Mouse (Mus musculus): ENCODE data around the gene Frs3. TPM values are rescaled to one million over a fixed set of nuclear protein-coding genes. Genes with fewer than 3 reads are reported as not detected.

The Frs3 gene
- polyA plus RNA-seq, 1 experiment from 2014 or later, result 16.1 TPM

DNA sequence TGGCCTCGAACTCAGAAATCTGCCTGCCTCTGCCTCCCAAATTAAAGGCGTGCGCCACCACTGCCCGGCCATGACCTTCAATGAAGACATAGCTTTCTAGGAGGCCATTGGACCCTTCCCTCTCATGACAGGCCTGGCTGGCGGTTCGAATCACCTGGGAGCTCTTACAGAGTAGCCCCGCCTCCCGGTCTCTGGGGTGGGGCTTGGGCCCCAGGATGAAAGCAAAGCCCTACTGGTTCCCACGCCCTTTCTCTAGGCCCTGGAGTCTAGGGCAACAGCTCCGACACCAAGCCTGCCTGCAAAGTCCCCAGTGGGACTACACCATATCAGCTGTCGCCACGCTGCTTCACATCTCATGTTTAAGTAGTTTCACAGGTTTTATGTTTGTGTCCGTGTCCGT is 55.3 kb downstream of the Frs3 start:
- no peak for DNase-seq (ENCODE audit: low spot score)
- H3K9me3 ChIP-seq (replicated peaks; ENCODE audit: control insufficient read depth, low read length), result 0 out of 2 replicates have a peak, but pooled peaks cover 2% of the 10 kb centered on the region

DNA sequence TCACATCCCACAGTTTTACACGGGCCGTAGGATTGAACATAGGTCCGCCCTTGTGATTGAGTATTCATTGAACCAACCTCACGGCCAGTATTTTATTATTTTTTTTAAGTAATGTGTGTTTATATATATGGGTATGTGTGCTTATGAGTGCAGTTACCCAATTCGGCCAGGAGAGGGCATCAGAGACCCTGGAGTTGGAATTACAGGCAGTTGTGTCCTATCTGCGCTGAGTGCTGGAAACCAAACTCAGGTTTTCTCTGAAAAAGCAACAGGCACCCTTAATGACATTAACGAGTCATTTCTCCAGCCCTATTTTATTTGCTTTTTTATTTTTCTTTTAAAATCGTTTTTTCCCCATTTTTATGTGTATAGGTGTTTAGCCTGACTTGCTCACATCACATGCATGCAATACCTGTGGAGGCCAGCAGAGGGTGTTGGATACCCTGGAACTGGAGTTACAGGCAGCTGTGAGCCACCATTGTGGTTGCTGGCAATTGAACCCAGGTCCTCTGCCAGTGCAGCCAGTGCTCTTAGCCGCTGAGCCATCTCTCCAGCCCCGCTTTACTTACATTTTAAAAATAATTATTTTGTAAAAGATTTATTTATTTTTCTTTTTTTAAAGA is 56.0 kb downstream of the Frs3 start:
- 0 out of 2 replicates have a peak, but pooled peaks cover 2% of the 10 kb centered on the region for H3K9me3 ChIP-seq (replicated peaks; ENCODE audit: control insufficient read depth, low read length)
- no peaks in the 10 kb centered on the region for H3K36me3 ChIP-seq (ENCODE audit: control insufficient read depth, insufficient read depth, low read length)
- DNase-seq (ENCODE audit: low spot score) (no peak), ATAC-seq (no peak)
- WGBS, result 87% methylated on average over 10 of the region's 10 CpGs
- H3K4me1 ChIP-seq (ENCODE audit: control insufficient read depth, insufficient read depth, low read length), result no peaks in the 10 kb centered on the region
- H3K4me2 ChIP-seq (ENCODE audit: low read length), result no peak overlapping the region
- no peak overlapping the region for H3K9ac ChIP-seq (ENCODE audit: low read length)
- no peaks in the 10 kb centered on the region for H3K27me3 ChIP-seq (replicated peaks; ENCODE audit: control insufficient read depth, insufficient read depth, low read length)
- no peak overlapping the region for H3K27ac ChIP-seq (ENCODE audit: low read depth, low read length)
- no peak overlapping the region for H3K4me3 ChIP-seq (ENCODE audit: low read depth, low read length)

More for the DNA sequence above, 55.3 kb downstream of the Frs3 start:
- peaks cover 6% of the 10 kb centered on the region; the same call in 1 of the 2 replicates for H3K27me3 ChIP-seq (replicated peaks; ENCODE audit: control insufficient read depth, insufficient read depth, low read length)
- H3K4me1 ChIP-seq (ENCODE audit: control insufficient read depth, insufficient read depth, low read length), result no peaks in the 10 kb centered on the region
- H3K9ac ChIP-seq (ENCODE audit: low read length), result no peak overlapping the region
- 95% methylated on average over 14 of the region's 14 CpGs for WGBS
- no peak overlapping the region for H3K4me2 ChIP-seq (ENCODE audit: low read length)
- H3K4me3 ChIP-seq (ENCODE audit: low read depth, low read length), result no peak overlapping the region
- no peaks in the 10 kb centered on the region for H3K36me3 ChIP-seq (ENCODE audit: control insufficient read depth, insufficient read depth, low read length)
- no peak for ATAC-seq
- H3K27ac ChIP-seq (ENCODE audit: low read depth, low read length), result no peak overlapping the region

DNA sequence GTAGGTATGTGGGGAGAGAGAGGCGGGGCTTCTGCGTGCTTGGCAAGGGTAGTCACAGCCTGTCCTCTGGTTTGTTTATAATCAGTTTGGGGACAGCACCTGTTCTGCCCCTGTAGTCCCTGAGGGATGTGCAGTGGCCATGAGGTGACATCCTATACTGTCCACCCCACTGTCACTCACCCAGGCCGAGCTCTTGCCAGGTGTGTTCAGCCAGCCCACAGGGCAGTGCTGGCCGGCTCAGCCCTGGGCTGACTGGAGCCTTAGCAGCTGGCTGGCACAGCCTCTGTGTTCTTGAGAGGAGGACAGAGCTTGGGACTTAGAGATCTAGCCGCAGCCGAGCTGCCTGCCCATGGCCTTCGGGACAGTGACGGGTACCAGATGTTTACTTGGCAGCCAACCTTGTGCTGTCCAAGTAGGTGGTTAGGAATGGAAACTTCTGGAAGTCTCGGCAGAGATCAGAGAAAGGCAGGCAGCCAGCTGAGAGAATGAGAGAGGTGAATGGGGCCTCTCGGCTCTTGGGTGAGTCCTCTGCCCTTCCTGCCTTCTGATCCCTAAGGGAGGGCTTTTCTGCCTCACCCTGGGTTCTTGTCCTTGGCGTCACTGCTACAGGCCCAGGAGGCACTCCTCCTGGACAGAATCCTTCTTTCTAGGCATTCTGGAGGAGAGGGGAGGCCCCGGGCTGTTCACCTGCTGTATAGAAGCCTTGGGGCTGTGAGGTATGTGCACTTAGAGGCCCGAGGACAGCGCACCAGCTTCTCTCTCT is 60.1 kb downstream of the Frs3 start:
- 72% methylated on average over 14 of the region's 14 CpGs for WGBS
- no peak overlapping the region for H3K4me2 ChIP-seq (ENCODE audit: low read length)
- no peak overlapping the region for H3K9ac ChIP-seq (ENCODE audit: low read length)
- H3K4me1 ChIP-seq (ENCODE audit: control insufficient read depth, insufficient read depth, low read length), result no peaks in the 10 kb centered on the region
- H3K27ac ChIP-seq (ENCODE audit: low read depth, low read length), result no peak overlapping the region
- H3K36me3 ChIP-seq (ENCODE audit: control insufficient read depth, insufficient read depth, low read length), result no peaks in the 10 kb centered on the region
- H3K27me3 ChIP-seq (replicated peaks; ENCODE audit: control insufficient read depth, insufficient read depth, low read length), result no peaks in the 10 kb centered on the region
- H3K9me3 ChIP-seq (replicated peaks; ENCODE audit: control insufficient read depth, low read length), result 0 out of 2 replicates have a peak, but pooled peaks cover 2% of the 10 kb centered on the region
- ATAC-seq (no peak), DNase-seq (ENCODE audit: low spot score) (no peak)
- no peak overlapping the region for H3K4me3 ChIP-seq (ENCODE audit: low read depth, low read length)

DNA sequence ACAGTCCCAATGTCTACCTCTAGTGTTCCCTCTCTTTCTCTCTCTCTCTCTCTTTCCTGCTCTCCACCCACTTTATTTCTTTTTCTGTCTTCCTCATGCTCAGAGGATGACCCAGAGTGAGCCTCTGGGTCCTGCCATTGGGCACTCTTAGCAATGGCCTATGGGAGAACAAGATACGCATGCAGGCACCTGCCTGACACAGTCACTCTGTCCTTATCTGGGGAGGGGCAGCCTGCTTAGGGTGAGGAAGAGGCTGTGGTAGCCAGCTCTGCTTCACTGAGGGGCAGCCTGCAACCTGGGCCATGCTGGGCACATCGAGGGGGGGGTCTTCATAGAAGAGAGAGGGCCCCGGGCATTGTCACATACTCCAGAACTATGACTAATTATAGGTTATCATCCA is 60.8 kb downstream of the Frs3 start:
- Histone ChIP-seq H3K4me1 (ENCODE audit: control insufficient read depth, insufficient read depth, low read length) (no peaks in the 10 kb centered on the region), H3K9me3 (replicated peaks; ENCODE audit: control insufficient read depth, low read length) (0 out of 2 replicates have a peak, but pooled peaks cover under 1% of the 10 kb centered on the region), H3K36me3 (ENCODE audit: control insufficient read depth, insufficient read depth, low read length) (no peaks in the 10 kb centered on the region), H3K27ac (ENCODE audit: low read depth, low read length) (no peak overlapping the region), H3K9ac (ENCODE audit: low read length) (no peak overlapping the region), H3K4me3 (ENCODE audit: low read depth, low read length) (no peak overlapping the region), H3K27me3 (replicated peaks; ENCODE audit: control insufficient read depth, insufficient read depth, low read length) (no peaks in the 10 kb centered on the region), H3K4me2 (ENCODE audit: low read length) (no peak overlapping the region)
- 77% methylated on average over 3 of the region's 3 CpGs for WGBS
- DNase-seq (ENCODE audit: low spot score) (no peak), ATAC-seq (no peak)

DNA sequence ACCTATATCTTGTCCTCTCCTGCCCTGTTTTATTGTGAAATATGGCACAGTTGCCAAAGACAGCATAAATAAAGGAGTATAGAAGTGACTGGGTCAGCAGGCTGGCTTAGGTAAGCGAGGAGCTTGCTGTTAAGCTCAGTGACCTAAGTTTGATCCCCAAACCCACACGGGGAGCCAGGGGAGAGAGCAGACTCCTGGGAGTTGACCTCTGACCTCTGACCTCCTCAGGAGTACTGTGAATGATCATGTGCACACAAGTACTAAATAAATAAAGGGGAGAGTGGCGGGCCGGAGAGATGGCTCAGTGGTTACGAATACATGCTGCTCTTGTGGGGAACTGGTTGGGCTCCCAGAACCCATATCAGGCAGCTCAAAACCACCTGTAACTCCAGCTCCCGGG is 61.3 kb downstream of the Frs3 start:
- DNase-seq (ENCODE audit: low spot score) (no peak), ATAC-seq (no peak)
- H3K27me3 ChIP-seq (replicated peaks; ENCODE audit: control insufficient read depth, insufficient read depth, low read length), result no peaks in the 10 kb centered on the region
- H3K9ac ChIP-seq (ENCODE audit: low read length), result no peak overlapping the region
- H3K27ac ChIP-seq (ENCODE audit: low read depth, low read length), result no peak overlapping the region
- H3K36me3 ChIP-seq (ENCODE audit: control insufficient read depth, insufficient read depth, low read length), result no peaks in the 10 kb centered on the region
- 65% methylated on average over 6 of the region's 6 CpGs for WGBS
- H3K4me1 ChIP-seq (ENCODE audit: control insufficient read depth, insufficient read depth, low read length), result no peaks in the 10 kb centered on the region
- H3K4me2 ChIP-seq (ENCODE audit: low read length), result no peak overlapping the region
- H3K9me3 ChIP-seq (replicated peaks; ENCODE audit: control insufficient read depth, low read length), result no peaks in the 10 kb centered on the region
- H3K4me3 ChIP-seq (ENCODE audit: low read depth, low read length), result no peak overlapping the region

DNA sequence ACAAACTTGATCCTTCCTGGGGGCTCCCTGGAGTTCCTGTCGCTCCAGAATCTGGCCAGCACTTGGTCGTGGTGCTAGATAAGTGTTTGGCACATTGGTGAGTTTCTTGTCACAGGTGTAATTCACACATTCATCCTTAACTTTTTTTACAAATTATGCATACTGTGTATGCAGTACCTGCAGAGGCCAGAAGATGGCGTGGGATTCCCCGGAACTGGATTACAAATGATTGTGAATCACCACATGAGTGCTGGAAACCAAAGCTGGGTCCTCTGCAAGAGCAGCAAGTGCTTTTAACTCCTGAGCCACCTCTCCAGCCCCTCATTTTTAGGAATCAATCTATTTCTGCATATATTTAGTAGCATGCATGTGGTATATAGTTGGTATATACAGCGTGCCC is 63.0 kb downstream of the Frs3 start:
- Histone ChIP-seq H3K4me1 (ENCODE audit: control insufficient read depth, insufficient read depth, low read length) (no peaks in the 10 kb centered on the region), H3K9ac (ENCODE audit: low read length) (no peak overlapping the region), H3K27me3 (replicated peaks; ENCODE audit: control insufficient read depth, insufficient read depth, low read length) (no peaks in the 10 kb centered on the region), H3K36me3 (ENCODE audit: control insufficient read depth, insufficient read depth, low read length) (no peaks in the 10 kb centered on the region), H3K4me3 (ENCODE audit: low read depth, low read length) (no peak overlapping the region), H3K27ac (ENCODE audit: low read depth, low read length) (no peak overlapping the region), H3K9me3 (replicated peaks; ENCODE audit: control insufficient read depth, low read length) (no peaks in the 10 kb centered on the region), H3K4me2 (ENCODE audit: low read length) (no peak overlapping the region)
- ATAC-seq (no peak), DNase-seq (ENCODE audit: low spot score) (no peak)
- 77% methylated on average over 5 of the region's 5 CpGs for WGBS

DNA sequence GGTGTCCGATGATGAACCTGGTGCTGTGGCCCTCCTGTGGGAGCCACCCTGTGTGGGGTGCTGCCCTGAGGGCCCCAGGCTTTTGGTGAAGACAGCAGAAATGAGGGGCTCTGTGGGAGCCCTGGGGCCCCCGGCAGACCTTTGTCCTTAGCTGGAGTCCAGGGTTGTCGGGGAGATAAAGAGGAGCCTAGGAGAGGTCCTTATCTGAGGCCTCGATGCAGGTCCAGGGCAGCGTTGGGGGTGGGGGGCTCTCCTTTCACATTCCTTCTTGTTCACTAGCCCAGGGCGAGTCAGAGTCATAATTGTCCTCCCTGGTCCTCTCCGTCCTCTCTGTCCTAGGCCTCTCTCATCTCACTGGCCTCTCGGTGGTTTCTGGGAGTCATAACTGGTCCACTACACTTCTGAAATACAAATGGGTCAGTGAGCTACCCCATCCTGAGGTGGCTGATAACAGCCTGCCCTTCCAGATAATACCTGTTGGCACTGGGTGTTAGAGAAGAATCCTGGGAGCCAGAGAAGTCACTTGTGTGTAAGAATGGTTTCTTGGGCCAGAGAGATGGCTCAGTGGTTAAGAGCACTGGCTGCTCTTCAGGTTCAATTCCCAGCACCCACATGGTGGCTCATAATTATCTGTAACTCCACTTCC is 64.4 kb downstream of the Frs3 start:
- Histone ChIP-seq H3K4me3 (ENCODE audit: low read depth, low read length) (no peak overlapping the region), H3K9ac (ENCODE audit: low read length) (no peak overlapping the region), H3K9me3 (replicated peaks; ENCODE audit: control insufficient read depth, low read length) (no peaks in the 10 kb centered on the region), H3K27ac (ENCODE audit: low read depth, low read length) (no peak overlapping the region), H3K36me3 (ENCODE audit: control insufficient read depth, insufficient read depth, low read length) (no peaks in the 10 kb centered on the region), H3K27me3 (replicated peaks; ENCODE audit: control insufficient read depth, insufficient read depth, low read length) (no peaks in the 10 kb centered on the region), H3K4me1 (ENCODE audit: control insufficient read depth, insufficient read depth, low read length) (no peaks in the 10 kb centered on the region), H3K4me2 (ENCODE audit: low read length) (no peak overlapping the region)
- 93% methylated on average over 8 of the region's 8 CpGs for WGBS
- no peak for ATAC-seq
- no peak for DNase-seq (ENCODE audit: low spot score)

Data from forebrain, embryonic 14.5 days (tissue).